Mouse (Mus musculus) olfactory bulb, adult 2 months (tissue): ENCODE data around the gene Scfd1.

Experiments
- CTCF ChIP-seq: fragments of 200-500 bp; IDR thresholded peaks from 2 replicates; pipeline ENCODE4 v1.5.1; 2012; ENCODE audit warnings: low read depth, mild to moderate bottlenecking, low read length, moderate library complexity; ENCODE audit not compliant: insufficient read depth
- POLR2A ChIP-seq: fragments of 200-500 bp; IDR thresholded peaks from 2 replicates; pipeline ENCODE4 v1.6.1; 2012; ENCODE audit warnings: mild to moderate bottlenecking, low read depth, low read length, moderate library complexity; ENCODE audit not compliant: insufficient read depth

GRCm38 (mm10) chr12:51347988-51348697 is 29.2 kb upstream of the Scfd1 start, which contains the start of gene G2e3:
- TF ChIP-seq POLR2A, result peak; percentile 69
- no peak for TF ChIP-seq CTCF
